Mouse (Mus musculus): ENCODE measurements around the gene Gm10352. TPM values are rescaled to one million over a fixed set of nuclear protein-coding genes. Genes with fewer than 3 reads are reported as not detected.
"Not testable (repeated sequence)": the region's sequence is repeated elsewhere in the genome, so short reads cannot be mapped to it uniquely, and the experiment has no call there.

Gene Gm10352
- polyA plus RNA-seq (2012; fragmentation: generic; extraction: Trizol) = not detected
- long read RNA-seq, experiment 1 = 0 reads
- long read RNA-seq, experiment 2 = 0 reads

DNA sequence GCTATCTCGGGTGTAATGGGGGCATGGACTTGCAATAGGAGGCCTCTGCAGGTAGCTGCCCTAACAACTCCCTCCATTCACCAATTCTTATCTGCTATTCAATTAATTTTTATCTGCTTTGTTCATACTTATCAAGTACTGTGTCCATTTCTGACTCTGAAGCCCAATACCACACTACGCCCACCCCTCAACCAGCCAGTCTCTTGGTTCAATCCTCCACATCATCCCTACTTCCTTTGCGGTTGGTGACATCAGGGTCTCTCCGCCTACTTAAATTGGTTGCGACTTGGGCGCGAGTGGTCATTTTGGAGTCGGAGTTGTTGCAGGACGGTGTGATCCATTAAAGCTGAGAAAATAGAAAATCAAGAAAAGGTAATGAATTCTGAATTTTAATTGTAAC, at the start of gene Gm10352:
Gm10352 (plus strand) TSS at position 301 of the 400 bp plus-strand sequence.
- not testable (repeated sequence) for H3K79me2 ChIP-seq (ENCODE audit: control insufficient read depth, insufficient read depth); H3K27me3 ChIP-seq (ENCODE audit: control insufficient read depth, insufficient read depth, insufficient read length)

DNA sequence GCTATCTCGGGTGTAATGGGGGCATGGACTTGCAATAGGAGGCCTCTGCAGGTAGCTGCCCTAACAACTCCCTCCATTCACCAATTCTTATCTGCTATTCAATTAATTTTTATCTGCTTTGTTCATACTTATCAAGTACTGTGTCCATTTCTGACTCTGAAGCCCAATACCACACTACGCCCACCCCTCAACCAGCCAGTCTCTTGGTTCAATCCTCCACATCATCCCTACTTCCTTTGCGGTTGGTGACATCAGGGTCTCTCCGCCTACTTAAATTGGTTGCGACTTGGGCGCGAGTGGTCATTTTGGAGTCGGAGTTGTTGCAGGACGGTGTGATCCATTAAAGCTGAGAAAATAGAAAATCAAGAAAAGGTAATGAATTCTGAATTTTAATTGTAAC, 31.5 kb downstream of the Gm10352 start, which contains the start of gene Gm29289:
Gm29289 (plus strand) TSS at position 301 of the 400 bp plus-strand sequence.
- not testable (repeated sequence) for H3K36me3 ChIP-seq (ENCODE audit: control insufficient read depth, insufficient read depth); H3ac ChIP-seq (ENCODE audit: control insufficient read depth, insufficient read length, low read depth); H3K79me3 ChIP-seq (ENCODE audit: low read depth); H3K27me3 ChIP-seq (ENCODE audit: control insufficient read depth, insufficient read depth, insufficient read length); H3K79me2 ChIP-seq (ENCODE audit: control insufficient read depth, insufficient read depth); H3K4me3 ChIP-seq (ENCODE audit: insufficient read depth, poor library complexity, severe bottlenecking)

More for the DNA sequence above, at the start of gene Gm10352:
- H3ac ChIP-seq (ENCODE audit: control insufficient read depth, insufficient read length, low read depth); H3K79me3 ChIP-seq (ENCODE audit: low read depth); H3K36me3 ChIP-seq (ENCODE audit: control insufficient read depth, insufficient read depth); H3K4me3 ChIP-seq (ENCODE audit: insufficient read depth, poor library complexity, severe bottlenecking): not testable (repeated sequence)

Other genes with a start within 250 kb of the Gm10352 start
- not detected for gene Sry, start 237.3 kb upstream of the Gm10352 start, polyA plus RNA-seq (2012; fragmentation: generic; extraction: Trizol)
- not detected for gene H2al2b, start 180.3 kb upstream of the Gm10352 start, polyA plus RNA-seq (2012; fragmentation: generic; extraction: Trizol)
- not detected for gene Gm4064, start 104.8 kb upstream of the Gm10352 start, polyA plus RNA-seq (2012; fragmentation: generic; extraction: Trizol)
- not detected for gene Rbmy, start 70.3 kb upstream of the Gm10352 start, polyA plus RNA-seq (2012; fragmentation: generic; extraction: Trizol)
- gene Gm10256, start 70.3 kb upstream of the Gm10352 start, polyA plus RNA-seq (2012; fragmentation: generic; extraction: Trizol) = not detected
- gene Gm29289, start 31.6 kb downstream of the Gm10352 start, polyA plus RNA-seq (2012; fragmentation: generic; extraction: Trizol) = not detected